Mouse (Mus musculus) right cerebral cortex, postnatal 25 days (tissue): ENCODE results near the gene Lhcgr.
"Not testable (repeated sequence)": the region's sequence is repeated elsewhere in the genome, so short reads cannot be mapped to it uniquely, and the experiment has no call there.

Source experiments
- DNase-seq: peaks from one replicate; pipeline ENCODE4 v3.0.0; 2022

Lhcgr gene

DNA sequence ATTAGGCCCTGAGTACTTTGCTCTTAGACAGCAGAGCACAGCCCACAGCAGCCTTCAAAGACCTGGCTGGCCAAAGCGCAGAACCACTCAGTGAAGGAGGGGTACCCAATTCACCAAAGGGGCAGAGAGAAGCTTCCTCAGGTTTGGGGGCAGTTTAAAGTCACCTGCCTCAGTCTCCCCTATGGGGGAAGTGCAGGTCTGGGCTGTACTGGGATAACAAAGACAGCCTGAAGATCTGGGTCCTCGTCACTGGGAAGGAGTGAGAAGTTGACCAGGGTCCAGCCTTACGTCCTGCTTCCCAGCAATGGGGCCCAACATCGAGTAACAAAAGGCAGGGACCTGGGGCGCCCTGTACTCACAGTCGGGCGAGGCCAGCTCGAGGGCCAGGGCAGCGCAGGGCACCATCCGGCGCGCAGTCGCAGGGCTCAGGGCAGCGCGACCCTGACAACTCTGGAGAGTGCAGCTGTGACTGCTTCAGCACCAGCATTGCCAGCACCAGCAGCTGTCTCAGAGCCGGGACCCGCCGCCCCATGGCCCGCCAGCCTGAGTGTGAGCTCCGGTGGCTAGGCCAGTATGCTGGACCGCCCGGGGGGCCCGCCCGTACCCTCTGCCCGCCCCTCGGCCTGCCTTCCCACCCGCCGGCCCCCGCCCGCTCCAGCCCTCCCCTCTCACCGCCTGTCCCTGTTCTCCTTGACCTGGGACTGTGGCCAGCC lies at the start of gene Lhcgr:
Lhcgr (minus strand) TSS at position 551 of the 713 bp plus-strand sequence.
- no peak for DNase-seq

DNA sequence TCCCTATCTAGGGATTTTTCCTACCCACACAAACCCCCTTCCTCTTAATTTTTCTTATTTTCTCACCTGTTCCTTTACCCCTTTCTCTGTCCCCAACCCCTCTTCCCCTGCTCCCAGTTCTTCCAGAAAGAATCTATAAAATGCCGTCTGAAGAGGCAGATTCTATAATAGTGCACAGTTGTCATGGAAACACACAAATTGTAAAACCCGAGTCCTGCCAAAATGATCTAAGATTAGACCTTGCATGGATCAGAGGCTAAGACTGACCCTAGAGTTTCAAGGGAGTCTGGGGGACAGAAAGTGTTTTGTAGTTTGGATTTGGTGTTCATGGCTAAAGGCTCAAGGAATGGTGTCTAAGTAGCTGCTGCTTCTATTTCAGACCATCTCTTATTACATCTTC lies 25.8 kb upstream of the Lhcgr start:
- peak; percentile 24 for DNase-seq

DNA sequence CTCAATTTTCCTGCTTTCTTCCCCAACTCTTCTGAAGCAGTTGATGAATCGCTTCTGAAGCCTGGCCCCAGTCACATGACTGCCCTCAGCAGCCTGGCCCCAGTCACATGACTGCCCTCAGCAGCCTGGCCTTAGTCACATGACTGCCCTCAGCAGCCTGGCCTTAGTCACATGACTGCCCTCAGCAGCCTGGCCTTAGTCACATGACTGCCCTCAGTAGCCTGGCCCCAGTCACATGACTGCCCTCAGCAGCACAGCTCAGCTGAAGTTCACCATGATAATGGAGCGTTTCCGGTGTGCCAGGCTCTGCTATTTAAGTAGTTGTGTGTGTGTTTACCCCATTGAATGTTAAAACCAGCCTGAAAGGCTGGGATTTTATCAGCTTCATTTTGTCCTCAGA lies 21.2 kb upstream of the Lhcgr start:
- DNase-seq: not testable (repeated sequence)

DNA sequence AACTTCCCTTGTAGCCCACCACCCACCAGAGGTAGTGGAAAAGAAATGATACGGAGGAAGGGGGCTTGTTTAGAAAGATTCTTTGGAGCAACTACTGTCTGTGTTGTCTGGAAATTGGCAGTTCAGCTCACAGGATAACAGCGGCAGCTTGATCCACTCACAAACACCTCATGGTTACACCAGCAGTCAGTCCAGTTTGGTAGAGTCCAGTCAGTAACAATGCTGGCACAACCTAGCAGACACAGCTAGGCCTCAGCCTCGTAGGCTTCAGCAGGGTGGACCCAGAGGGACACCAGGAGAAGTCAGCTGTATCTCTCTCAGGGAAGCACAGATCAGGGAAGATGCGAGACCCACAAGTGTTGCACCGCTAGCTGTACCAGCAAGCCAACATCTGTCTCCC lies 19.0 kb upstream of the Lhcgr start:
- no peak for DNase-seq

DNA sequence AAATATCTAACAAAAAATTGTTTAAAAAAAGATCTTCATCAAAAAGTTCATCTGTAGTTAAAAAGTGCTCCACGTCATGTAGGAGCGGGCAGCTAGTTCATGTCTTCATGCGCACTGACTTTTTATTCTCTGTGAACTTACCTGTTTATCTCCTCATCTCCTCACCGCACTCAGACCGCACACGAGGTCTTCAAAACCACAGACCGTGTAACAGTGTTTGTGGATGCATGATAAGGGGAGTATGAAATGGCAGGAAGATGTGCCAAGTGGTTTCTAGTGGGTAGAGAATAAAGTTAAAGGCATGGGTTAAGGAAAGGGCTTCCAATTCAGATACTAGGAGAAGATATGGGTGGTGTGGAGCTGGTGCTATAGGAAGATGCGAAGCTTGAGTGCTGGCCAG lies 14.6 kb upstream of the Lhcgr start:
- no peak for DNase-seq

DNA sequence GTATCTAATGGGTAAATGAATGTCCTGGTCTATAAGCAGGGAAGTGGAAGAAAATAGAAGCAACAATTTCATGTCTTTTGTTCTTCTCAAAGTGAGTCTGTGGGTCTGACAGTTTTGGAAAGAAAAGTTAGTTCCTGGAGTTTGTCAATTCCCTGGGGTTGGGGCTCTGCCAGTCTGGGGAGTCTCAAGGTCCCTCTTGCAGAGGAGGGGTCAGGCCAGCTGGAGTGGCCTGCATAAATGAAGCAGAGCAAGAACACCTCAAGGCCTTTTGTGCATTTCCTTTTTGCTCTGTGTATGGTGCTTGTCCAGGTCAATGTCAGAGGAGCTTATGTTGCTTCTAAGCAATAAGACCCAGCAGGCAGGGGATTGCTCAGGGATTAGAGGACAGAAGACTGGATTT lies 11.7 kb upstream of the Lhcgr start:
- no peak for DNase-seq

DNA sequence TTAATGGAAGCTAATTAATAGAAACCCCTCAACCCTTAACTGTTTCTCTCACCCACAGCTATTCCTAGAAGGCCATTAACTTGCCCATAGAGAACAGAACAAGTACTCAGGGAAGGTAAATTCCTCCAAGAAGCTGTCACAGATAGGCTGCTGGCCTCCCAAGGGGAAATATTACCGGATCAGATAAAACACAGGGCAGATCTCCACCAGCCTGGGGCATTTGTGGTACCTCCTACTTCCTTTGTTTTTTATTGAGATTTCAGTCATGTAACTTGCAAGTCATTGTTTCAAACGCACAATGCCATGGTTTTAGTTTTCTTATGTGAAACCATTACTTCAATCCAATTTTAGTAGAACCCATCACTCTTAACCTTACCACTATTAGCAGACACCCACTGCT lies 1.1 kb downstream of the Lhcgr start:
- no peak for DNase-seq

DNA sequence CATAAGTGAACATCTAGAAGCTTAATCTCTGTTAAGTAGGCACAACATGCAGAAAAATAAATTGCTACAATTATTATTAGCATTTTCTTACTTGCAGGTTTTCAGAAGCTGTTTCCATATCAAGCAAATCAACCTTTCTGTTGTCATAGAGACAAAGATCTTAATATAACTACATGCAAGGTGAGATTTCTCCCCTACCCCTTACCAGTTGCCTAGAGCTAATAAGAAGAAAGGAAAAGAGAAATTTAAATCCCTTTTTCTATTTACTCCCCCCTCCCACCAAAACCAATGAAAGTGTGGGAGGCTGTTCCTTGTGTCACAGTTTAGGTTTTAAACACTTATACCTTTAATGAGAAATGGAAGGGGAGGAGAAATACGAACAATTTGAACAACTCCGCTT lies 3.4 kb downstream of the Lhcgr start:
- no peak for DNase-seq

DNA sequence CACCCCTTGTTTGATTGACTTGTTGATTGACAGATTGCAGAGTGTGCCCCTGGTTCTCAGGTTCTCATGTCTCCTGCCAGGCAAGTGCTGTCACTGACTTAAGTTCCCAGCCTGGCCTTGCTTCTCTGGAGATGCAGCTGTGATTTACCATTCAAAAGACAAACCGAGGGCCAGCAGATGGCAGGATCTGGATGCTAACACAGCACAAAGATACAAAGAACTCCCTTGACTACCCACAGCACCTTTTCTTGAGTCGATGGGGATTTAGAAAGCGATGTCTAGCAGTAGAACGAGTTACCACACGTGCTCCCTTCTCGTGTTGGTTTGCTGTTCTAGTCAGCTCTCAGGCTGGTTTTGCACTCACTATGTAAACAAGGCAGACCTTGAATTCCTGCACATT lies 4.9 kb downstream of the Lhcgr start:
- no peak for DNase-seq

DNA sequence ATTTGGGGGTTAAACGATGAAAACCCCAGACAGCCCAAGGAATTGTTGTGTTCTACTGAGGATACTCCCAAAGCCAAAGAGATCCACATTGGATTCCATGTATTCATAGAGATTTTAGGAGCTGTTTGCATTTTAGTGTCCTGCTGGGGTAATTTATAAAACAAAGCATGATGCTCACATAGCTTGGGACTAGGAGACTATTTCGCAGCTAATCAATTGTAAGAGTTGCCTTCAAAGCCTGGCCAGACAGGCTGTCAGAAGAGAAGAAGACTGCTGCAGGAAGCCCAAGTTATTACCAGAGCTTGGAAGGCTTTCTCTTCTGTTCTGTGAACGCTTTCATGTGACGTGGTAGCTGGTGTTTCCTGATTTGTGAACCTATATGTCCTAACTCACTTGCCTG lies 5.4 kb downstream of the Lhcgr start:
- no peak for DNase-seq

DNA sequence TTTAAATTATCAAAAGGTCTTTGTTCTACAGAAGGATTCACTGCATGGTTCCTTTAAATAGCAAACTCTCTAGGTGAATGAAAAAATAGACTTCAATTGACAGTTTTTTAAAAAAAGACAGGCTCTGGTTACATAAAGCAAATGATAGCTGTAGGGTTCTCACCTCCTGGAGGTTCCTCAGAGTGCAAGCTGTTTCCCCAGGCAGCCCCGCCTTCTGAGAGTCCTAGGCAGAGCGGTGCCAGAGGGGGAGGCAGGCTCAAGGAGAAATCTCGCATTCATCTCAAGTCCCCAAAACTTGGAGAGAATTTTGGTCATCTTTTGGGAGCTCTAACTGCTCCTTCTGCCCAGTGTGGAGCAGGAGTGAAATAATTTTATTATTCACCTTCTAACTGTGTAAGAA lies 12.6 kb downstream of the Lhcgr start:
- DNase-seq: no peak

DNA sequence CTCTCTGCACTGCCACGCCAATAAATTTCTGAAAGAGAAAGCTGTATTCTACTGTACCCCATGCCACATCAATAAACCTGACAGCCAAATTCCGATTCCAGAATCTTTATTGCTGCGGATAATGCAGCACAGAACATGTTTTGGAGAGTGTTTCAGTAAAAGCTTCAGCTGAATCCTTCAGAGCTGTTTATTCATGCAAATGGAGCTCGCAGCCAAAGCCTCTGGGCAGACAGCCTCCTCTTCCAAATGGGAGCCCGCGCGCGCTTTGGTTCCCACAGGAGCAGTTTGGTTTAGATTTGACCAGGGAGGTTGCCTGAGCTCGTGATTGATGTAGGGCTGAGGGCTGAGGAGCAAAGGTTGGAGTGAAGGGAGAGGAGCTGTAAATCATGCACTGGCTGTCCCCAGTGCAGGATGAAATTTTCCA lies 17.7 kb downstream of the Lhcgr start:
- DNase-seq: no peak

DNA sequence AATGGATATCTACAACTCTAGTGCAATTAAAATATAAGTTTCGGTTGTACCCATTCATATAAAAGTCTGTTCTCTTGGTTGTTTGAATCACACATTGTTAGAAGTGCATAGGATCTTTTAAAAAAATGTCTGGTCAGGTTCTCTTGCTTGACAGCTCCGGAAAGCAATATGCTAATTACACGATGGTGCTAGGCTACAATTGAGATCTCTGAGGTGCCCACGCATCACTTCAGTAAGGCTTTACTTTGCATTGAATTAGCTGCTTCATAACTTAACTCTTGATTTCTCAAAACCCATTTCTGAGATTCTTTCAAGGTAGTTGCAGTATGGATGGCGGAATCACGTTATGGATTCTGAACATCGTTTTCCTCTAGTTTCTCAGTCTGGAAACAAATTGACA lies 21.7 kb downstream of the Lhcgr start:
- no peak for DNase-seq

DNA sequence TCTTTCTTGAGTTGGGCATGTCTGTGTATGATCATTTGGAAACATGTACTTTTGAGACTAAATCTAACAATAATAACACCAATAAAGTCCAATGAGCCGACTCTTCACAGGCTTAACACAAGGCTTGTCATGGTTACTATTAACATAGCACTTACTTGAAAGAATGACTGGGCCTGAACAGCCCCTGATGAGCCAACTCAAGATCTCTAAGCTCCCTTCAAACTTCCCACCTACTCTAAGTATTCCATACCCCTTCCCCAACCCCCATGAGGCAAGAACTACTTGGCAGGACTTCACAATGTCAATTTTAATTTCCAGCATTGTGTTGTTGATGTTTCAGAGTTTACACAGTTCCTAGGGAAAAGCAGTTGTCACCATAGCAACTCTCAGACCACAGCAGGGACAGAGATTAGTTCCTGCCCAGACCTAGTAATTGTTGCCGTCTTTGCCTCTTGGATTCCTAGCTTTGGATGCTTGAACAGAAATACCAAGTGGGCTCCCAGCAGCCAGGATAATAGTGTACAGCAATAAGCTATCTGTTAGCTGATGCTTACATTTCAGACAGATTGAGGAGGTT lies 22.4 kb downstream of the Lhcgr start:
- no peak for DNase-seq

DNA sequence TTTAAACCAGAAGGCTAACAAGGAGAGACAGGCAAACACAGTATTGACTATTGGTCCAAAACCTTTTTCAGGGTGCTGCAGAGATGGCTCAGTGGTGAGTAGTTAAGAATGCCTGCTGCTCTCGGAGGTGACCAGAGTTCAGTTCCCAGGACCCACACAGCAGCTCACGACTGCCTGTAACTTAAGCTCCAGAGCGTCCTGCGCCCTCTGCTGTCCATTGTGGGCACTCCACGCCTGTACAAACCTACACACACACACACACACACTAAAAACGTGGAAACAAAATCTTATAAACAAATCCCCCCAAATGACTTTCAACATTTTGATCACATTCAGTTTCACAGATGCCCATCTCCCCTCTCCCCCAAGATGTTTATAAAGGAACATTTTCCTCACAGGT lies 24.9 kb downstream of the Lhcgr start:
- DNase-seq: no peak

DNA sequence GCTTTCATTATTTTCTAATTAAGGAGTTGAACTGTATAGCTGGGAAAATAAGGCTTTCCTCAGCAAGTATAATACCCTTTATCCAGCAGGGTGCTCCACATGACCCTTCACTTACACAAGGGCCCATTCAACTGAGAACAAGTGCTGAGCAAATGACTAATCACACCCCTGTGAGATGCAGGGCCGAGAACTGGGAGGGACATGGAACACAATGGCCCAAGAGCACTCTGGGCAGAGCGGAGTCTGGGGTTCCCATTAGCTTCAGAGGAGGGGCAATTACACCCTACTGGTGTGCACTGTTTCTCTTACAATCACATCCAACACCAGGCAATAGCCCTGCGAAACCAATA lies 27.7 kb downstream of the Lhcgr start:
- no peak for DNase-seq

DNA sequence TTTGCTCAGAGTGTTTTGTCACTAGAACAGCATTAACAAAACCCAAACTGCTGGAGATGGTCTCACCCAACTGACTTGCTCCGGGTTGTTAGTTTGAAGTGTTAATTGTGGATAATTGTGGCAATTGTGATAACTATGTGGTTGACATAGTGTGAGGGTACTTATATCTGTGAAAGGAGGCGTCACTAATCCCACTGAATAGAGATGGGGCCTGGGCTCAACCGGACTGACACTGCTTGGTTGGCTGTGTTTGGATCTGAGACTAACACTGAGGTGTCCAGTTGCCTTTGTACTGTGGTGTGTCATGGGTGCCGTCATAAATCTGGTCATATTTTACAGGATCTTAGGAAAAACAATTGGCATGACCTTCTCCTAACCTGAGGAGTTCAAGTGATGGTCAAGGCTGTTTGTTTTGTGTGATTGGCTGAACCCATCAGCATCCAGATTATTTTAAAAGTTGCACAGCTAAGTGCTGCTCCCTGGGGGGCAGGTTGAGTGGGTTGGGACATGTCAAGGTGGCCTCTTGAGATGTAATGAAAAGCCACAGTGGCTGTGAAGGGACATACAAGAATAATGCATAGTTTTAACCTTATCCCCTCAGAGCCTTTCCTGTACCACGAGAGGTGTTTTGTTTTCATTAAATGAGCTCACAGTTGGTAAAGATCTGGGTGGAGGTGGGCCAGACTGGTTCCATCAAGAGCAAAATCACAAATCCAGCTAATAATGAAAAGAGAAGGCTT lies 28.2 kb downstream of the Lhcgr start:
- DNase-seq: no peak

DNA sequence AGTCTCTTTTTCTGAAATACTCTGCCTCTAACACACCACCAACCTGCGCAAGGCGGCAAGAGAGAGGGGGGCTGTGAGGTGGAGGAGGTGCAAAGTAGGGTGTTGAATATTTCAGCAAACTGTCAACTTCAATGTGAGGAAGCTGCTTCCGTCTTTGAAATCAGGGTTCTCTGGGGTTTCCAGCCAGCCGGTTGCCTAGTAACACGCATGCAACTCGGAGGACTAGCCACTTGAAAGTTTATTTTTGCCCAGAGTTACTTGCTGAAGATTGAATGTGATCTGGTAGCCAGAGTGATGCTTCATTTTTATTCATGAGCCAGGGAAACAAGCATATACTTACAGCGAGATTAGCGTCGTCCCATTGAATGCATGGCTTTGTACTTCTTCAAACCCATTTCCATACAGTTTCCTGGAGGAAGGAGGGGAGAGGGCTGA lies 33.8 kb downstream of the Lhcgr start:
- peak; percentile 51 for DNase-seq

DNA sequence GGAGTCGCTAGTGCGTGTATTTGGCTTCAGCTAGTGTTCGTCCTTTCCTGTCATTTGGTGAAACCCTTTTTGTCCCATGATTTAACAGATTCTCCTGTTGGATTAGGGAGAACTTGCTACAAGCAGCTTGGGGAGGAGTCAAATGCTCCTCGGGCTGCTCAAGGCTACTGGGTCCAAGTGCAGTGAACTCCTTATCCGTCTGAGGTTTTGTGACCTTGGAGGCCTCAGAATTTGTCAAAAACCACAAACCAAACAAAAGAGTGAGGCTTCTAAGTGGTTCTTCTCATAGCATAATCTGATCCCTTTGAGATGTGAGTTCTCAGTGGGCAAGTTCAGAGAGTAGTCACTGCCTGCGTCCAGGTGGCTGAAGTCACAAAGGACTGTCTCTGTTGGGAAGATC lies 36.0 kb downstream of the Lhcgr start:
- DNase-seq: no peak

DNA sequence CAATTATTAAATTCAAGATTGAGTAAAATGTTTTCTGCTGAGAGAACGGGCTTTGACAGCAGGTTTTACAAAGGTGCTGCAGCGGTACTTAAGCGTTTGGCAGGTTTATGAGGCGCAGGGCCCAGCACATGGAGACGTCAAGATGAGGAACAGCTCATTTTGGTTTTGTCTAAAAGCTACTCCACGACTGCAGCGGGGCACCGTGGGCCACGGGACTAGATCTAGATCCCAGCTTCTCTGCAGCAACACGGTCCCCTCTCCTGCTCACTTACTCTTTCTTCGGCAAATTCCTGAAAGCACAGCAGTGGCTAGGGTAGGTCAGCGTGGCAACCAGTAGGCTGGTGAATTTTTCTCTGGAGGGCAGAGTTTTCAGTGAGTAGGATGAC lies 38.3 kb downstream of the Lhcgr start:
- no peak for DNase-seq

DNA sequence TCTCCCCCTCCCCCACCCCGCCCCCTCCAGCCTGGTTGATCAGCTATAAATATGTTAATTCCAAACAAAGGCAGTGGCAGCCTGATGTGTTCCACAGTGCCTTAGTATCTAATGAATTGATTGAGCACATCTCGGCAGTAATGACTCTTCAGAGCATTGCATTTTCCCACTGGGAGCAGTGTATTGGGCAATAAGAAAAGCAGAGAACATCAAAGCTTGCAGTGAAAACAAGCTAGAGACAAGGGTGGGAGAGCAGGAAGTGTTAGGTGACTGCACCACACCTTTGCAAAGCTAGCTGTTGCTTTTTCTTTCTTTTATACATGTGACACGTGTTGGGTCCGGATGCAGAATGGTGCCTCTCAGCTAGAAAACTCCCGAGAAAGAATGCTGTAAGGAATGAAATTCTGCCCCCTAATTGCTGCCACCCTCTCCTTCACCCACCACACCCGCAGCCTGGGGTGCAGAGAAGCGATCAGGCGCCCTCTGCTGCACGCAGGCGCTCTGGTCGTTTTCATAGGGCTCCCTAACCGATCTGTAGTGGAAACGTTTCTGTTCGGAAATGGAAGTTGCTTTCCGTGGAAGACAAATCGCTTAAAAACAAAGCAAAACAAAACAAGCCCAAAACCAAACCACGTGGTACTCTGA lies 38.8 kb downstream of the Lhcgr start:
- DNase-seq: peak; percentile 47

DNA sequence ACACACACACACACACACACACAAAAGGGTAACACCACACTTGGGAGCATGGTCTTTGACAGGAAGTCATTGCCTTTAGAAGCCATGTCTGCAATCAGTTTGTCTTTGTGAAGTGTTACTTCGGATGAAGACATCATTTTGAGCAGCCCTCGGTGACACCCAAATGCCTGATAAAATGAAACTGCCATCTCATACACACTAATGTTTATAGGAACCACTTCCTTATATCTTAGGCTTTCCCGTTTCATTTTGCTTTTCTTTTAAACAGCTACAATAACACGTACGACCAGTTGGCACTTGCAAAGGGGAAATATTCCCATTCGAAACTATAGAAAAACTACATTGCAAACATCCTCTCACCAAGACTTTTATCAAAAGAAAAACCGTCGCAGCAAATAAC lies 42.1 kb downstream of the Lhcgr start:
- no peak for DNase-seq

DNA sequence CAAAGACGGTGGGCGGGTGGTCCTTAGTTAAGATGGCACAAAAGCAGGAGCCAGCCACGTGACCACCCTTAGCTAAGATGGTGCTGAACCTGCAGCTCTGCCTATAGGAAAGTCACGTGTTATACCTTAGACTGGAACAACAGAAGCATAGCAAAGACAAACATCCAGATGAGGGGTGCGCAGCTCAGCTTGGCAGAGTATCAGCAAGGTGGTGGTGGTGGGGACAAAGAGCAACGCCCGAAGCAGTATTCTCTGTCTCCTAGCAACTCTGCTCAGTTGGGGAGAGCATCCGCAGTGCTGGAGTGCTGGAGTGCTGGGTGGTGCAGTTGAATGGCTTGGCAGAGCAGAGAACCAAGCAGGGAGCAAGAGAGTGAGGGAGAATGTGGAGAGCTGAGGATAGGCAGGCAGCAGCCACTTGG lies 85.5 kb downstream of the Lhcgr start:
- no peak for DNase-seq

DNA sequence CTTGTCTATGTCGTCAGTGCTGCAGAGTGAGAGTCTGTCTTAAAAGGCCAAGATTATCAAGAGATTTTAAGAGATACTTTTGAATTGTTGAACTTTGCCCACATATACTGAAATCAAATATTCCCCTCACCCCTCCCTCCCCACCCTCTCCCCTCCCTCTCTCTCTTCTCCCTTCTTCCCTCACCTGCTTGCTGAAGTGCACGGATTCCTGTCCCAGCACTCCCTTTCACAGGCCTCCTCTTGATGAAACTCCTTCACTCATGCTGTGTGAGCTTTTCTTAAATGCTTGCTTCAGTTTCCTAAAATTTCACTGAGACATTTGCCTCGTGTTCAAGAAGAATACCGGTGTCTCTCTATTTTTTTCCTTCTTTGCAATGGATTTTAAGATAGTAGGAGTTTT lies 88.7 kb downstream of the Lhcgr start:
- DNase-seq: no peak
